ENCODE assay signal across 22 mouse cellular contexts in the genomic region with DNA sequence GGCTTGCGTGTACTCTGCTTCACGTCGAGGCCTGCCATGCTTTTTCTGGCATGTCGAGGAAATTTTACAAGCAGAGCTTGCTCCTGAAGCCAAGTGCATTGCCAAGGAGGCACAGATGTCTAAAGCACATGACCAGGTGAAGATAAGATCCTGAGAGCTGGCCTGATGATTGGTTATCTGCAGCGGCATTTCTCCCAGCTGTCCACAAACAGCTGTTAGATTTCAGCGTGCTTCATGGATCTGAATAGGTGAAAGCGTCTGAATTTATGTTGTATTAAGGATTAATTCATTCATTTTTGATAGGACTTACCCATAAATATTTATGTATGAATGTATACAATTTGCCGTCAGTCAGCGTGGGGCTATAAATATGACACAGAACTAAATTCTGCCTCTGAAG.
"Had no signal": no experiment of that assay in that cellular context is flagged by ENCODE, and none has a peak within 500 bp of the region (broad histone marks: within the 10 kb centered on the region; RNA-seq: fewer than 3 reads in every experiment).

No protein-coding gene starts in this region.

- ATAC-seq: intestine, postnatal 0 days; liver, embryonic 12.5 days; midbrain, embryonic 13.5 days; midbrain, embryonic 16.5 days had no signal

- H3K9ac ChIP-seq: limb, embryonic 13.5 days; liver, embryonic 12.5 days; liver, embryonic 15.5 days; midbrain, embryonic 13.5 days; neural tube, embryonic 13.5 days had no signal

- H3K27ac ChIP-seq: kidney, postnatal 0 days; layer of hippocampus, adult 2 months; limb, embryonic 10.5 days; limb, embryonic 13.5 days; liver, embryonic 12.5 days; liver, embryonic 15.5 days; midbrain, embryonic 10.5 days; midbrain, embryonic 13.5 days; neural tube, embryonic 13.5 days had no signal

- H3K4me2 ChIP-seq: limb, embryonic 13.5 days; liver, embryonic 12.5 days; liver, embryonic 15.5 days; midbrain, embryonic 13.5 days; neural tube, embryonic 13.5 days had no signal

- H3K27me3 ChIP-seq: limb, embryonic 13.5 days; liver, embryonic 12.5 days; liver, embryonic 15.5 days; megakaryocyte, embryonic 14.5 days; midbrain, embryonic 13.5 days; neural tube, embryonic 13.5 days had no signal

- DNase-seq: kidney, adult 2 months; kidney, postnatal 25 days; liver; lung, adult 18-20 months; lung, postnatal 36 days; retina, postnatal 1 day; spleen, adult 18-20 months; thymus, adult 18-20 months; thymus, postnatal 36 days had no signal

- H3K9me3 ChIP-seq: limb, embryonic 10.5 days; limb, embryonic 13.5 days; liver, embryonic 12.5 days; liver, embryonic 15.5 days; midbrain, embryonic 10.5 days; midbrain, embryonic 13.5 days; neural tube, embryonic 13.5 days had no signal

- H3K4me3 ChIP-seq: layer of hippocampus, adult 2 months; limb, embryonic 10.5 days; limb, embryonic 13.5 days; liver, embryonic 12.5 days; liver, embryonic 15.5 days; megakaryocyte, embryonic 14.5 days; midbrain, embryonic 10.5 days; midbrain, embryonic 13.5 days; myocyte; neural tube, embryonic 13.5 days had no signal

- H3K36me3 ChIP-seq: limb, embryonic 10.5 days; limb, embryonic 13.5 days; liver, embryonic 12.5 days; liver, embryonic 15.5 days; midbrain, embryonic 10.5 days; midbrain, embryonic 13.5 days; neural tube, embryonic 13.5 days had no signal

- H3K4me1 ChIP-seq: liver, embryonic 12.5 days; liver, embryonic 15.5 days; megakaryocyte, embryonic 14.5 days; midbrain, embryonic 13.5 days; neural tube, embryonic 13.5 days had no signal
